Mouse (Mus musculus): Measurements from ENCODE around the gene Eml2.

Eml2 gene

DNA sequence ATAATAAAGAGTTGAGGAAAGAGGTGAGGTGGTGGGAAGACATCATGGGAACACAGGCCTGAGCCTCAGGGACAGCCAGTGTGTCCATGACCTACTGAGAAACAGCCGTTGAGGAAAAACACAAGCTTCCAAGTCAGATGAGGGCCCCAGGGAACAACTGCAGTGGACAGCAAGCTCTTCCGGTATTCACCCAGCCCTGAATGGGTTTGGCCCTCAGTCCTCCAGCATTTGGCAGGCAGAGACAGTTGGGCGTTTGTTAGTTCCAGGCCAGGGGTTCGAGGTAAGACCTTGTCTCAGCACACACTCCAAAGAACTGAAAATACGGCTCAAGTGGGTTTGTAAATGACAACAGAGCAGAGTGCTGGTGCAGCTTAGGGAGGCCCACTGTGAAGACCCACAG lies 77.2 kb downstream of the Eml2 start:
- no peak for ATAC-seq (ENCODE audit: insufficient number of reproducible peaks, low FRiP score, low TSS enrichment)

DNA sequence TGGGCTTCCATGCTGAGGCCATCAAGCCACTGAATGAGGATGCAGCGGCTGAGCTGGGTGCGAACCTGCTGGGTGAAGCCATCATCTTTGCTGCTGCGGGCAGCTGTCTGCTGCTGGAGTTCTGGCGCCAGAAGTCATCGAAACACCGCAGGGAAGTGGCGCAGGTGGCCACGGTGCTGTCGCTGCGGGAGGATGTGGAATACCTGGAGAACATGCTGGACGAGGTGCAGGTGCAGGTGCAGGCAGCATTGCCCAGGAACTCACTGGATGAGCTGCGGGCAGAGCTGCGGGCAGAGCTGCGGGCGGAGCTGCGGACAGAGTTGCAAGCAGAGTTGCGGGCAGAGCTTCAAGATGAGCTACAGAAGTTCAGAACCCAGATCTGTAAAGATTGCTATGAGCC lies 79.2 kb downstream of the Eml2 start:
- ATAC-seq (ENCODE audit: insufficient number of reproducible peaks, low FRiP score, low TSS enrichment), result no peak

Measured in cerebellum, adult (tissue).